Comparison of ENCODE assay signal across 8 mouse cellular contexts in the genomic region with DNA sequence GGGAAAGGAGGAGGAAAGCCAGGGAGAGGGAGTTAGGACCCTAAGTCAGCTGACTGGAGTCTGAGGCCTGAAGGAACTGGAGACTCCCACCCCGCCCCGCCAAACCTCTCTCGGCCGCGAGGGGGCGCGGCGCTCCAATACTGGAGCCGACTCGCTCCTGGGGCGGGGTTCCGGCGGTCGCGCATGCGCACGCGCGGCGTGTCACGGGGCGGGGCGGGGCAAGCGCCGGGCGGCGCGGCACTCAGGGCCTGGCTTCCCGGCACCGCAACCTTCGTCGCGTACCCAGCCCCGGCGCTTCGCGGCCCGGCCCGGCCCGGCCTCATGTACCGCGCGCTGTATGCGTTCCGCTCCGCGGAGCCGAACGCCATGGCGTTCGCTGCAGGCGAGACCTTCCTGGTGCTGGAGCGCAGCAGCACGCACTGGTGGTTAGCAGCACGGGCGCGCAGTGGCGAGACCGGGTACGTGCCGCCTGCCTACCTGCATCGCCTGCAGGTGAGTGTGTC. TPM values are rescaled to one million over a fixed set of nuclear protein-coding genes. Genes with fewer than 3 reads are reported as not detected.
DNase-seq lines count a peak whose midpoint lies in the region; ATAC-seq lines count a peak whose summit lies in the region.

A gene (plus strand): TSS at position 206 of the 503 bp plus-strand sequence.

- H3K36me3 ChIP-seq in hindbrain, embryonic 13.5 days = peaks cover 65% of the 10 kb centered on the region

- no peaks in the 10 kb centered on the region for H3K9me3 ChIP-seq in hindbrain, embryonic 13.5 days

- H3K4me2 ChIP-seq in hindbrain, embryonic 13.5 days = peak within 1 kb of the TSS; percentile 87

- H3K9ac ChIP-seq in hindbrain, embryonic 13.5 days = peak within 1 kb of the TSS; percentile 95

- peak within 1 kb of the TSS; percentile 73 for H3K4me3 ChIP-seq in hindbrain, embryonic 13.5 days

- H3K27me3 ChIP-seq in hindbrain, embryonic 13.5 days = no peaks in the 10 kb centered on the region

- H3K27ac ChIP-seq in hindbrain, embryonic 13.5 days = peak within 1 kb of the TSS; percentile 84

- peaks cover 23% of the 10 kb centered on the region for H3K4me1 ChIP-seq in hindbrain, embryonic 13.5 days (replicated peaks)

- WGBS in hindbrain, embryonic 13.5 days = under 1% methylated on average over 43 of the region's 62 CpGs

- ATAC-seq in hindbrain, embryonic 13.5 days (ENCODE audit: low FRiP score) = peak; percentile 90

- peak; percentile 91 for DNase-seq in R1 (ENCODE audit: low read depth, low spot score)
- peak; percentile 99 for DNase-seq in cerebellum, postnatal 25 days
- peak; percentile 93 to 94 for DNase-seq in frontal cortex, postnatal 25 days (ENCODE audit: low spot score in 2 of 2)
- DNase-seq in layer of hippocampus, postnatal 14 days (ENCODE audit: low spot score in 2 of 2) = peak; percentile 95 to 96
- DNase-seq in lung, postnatal 10 days = peak; percentile 96
- peak; percentile 96 for DNase-seq in ovary, postnatal 14 days (ENCODE audit: low spot score)
- peak; percentile 98 for DNase-seq in thymus, postnatal 14 days

RNA-seq across cellular contexts. Expression of the gene that starts here (rescaled TPM):
- polyA plus RNA-seq in hindbrain, embryonic 13.5 days (2015; fragmentation: Nextera tagmentation; extraction: Ambion mirVana) = 25.9 and 30.7 TPM in 2 replicates
- total RNA-seq in layer of hippocampus, postnatal 14 days (2021) = 10 to 100 TPM; 47.2 to 52.3 TPM

Comparison
In these comparisons a context has a peak if more than half of its experiments do, and no peak if none do; other contexts are left out.
1. Peak in every context shown above with its lines: DNase-seq, ATAC-seq, H3K4me3 ChIP-seq and H3K27ac ChIP-seq.